Mouse (Mus musculus) mouse trophoblast stem cell (cell line): ENCODE measurements around the gene AI464131.
"Not testable (repeated sequence)": the region's sequence is repeated elsewhere in the genome, so short reads cannot be mapped to it uniquely, and the experiment has no call there.

Source experiments
- in situ Hi-C, 2 experiments: fragments of 300-500 bp; cut with MseI, MboI; formaldehyde crosslinking; loops; 2 replicates in 1 of 2; 3 replicates in 1 of 2; pipeline ENCODE4 v1.15.1; 2025

The AI464131 gene

GRCm38 (mm10) chr4:41470684-41471383 lies 32.0 kb downstream of the AI464131 start:
- in situ Hi-C loops: no loop called here

DNA sequence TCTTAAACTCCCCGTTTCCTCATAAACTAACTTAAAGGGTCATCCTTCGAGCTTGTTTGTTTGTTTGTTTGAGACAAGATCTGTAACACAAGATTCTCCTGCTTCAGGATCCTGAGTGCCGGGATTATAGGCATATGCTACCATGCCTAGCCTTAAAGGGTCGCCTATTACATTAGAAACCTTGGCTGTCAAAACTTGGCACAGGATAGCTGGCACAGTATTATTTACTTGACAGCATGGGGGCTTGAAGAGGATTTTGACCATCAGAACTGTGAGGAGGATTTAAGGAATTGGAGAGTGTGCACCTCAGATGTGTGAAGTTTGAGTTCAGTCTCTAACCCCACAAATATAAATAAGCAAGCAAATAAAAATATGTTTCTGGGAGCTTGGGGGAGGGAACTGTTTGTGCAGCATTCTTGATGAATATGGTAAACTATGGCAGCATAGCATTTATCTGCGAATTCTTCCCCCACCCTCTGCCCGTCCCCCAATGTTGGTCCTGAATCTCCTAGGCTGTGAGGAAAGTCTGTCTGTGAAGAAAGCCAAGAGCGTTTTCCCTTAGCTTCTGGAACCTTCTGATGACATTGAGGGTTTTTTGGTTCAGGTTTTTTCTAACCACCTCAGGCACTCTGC lies 32.7 kb downstream of the AI464131 start:
- in situ Hi-C loops: no loop called here

GRCm38 (mm10) chr4:41469199-41469598 lies 33.7 kb downstream of the AI464131 start:
- in situ Hi-C loops: loop anchor here in 1 of 2 experiments (5.0 kb wide), 1 partner anchor 38 kb away; no protein-coding TSS in a partner anchor

DNA sequence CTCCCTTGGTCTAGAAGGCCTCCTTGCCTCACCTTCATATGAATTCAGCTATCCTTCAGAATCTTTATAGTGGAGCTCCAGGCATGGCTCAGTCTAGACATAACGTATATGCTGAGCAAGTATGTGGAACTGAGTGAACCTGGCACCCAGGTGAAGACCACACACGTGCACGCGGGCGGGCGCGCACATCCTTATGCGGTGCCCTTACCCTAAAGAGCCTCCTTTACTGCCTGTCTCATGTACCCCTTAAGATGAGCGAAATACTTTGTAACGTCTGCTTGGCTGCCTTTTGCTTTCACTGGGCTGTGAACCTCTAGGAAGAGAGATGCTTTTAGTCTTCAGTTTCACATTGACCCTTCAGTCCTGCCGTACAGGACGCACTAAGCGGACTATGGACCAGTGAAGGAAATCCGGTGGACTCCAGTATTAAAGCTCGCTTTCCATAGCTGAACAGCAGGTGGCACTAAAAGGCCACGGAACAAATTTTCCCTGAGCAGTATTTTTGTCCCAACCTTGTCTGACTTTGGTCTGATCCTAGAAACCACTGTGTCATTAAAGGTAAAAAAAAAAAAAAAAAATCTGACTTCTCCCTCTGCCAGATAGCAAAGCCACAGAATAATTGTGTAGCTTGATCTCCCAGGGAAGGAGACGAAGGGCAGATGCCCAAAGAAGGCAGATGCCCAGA lies 34.3 kb downstream of the AI464131 start:
- in situ Hi-C loops: loop anchor here in 1 of 2 experiments (5.0 kb wide), 1 partner anchor 39 kb away; no protein-coding TSS in a partner anchor

DNA sequence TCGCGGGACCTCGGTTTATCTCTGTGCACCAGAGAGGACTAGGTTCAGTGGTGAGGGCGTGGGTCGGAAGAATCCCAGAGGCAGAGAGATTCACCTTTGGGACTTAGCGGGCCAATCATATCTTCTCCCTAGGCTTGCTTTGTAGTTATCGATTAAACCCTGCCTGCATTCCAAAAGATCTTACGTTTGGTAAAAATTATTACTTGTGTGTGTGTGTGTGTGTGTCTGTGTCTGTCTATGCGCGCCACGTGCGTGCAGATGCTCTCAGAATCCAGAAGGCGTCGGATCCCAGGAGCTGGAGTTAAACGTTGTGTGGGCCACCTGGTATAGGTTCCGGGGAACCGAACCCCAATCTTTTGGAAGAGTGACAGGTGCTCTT lies 37.6 kb downstream of the AI464131 start:
- in situ Hi-C loops: loop anchor here in 1 of 2 experiments (5.0 kb wide), 1 partner anchor 42 kb away; no protein-coding TSS in a partner anchor

- in situ Hi-C loops: loop anchor here in 1 of 2 experiments (5.0 kb wide), 1 partner anchor 43 kb away; no protein-coding TSS in a partner anchor
Observed at GRCm38 (mm10) chr4:41464345-41465286, 38.3 kb downstream of the AI464131 start, which contains the start of the genes Kif24 and Nudt2. Gene Kif24 (minus strand): TSS chr4:41464887. Gene Nudt2 (plus strand): TSS chr4:41465151.

DNA sequence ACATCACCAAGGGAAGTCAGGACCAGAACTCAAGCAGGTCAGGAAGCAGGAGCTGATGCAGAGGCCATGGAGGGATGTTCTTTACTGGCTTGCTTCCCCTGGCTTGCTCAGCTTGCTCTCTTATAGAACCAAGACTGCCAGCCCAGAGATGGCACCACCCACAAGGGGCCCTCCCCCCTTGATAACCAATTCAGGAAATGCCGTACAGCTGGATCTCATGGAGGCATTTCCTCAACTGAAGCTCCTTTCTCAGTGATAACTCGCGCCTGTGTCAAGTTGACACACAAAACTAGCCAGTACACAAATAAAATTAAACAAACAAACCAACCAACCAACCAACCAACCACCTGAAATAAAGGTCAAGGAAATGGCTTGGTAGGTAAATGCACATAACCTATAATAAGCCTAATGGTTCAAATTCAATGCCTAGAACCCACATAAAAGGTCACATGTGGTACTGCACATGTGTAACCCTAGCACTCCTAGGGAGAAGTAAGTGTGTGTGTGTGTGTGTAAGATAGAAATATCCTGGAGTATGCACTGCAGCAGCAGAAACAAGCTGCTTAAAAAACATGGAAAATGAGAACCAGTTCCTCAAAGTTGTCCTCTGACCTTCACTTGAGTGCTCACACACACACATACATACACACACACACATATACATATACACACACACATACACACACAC lies 39.7 kb downstream of the AI464131 start:
- in situ Hi-C loops: not testable (repeated sequence)

- in situ Hi-C loops: no loop called here
Observed at GRCm38 (mm10) chr4:41460690-41461089, 42.2 kb downstream of the AI464131 start.

- in situ Hi-C loops: no loop called here
Observed at GRCm38 (mm10) chr4:41447595-41447994, 55.3 kb downstream of the AI464131 start.
